Mouse (Mus musculus): ENCODE measurements around the gene Washc2. TPM values are rescaled to one million over a fixed set of nuclear protein-coding genes. Genes with fewer than 3 reads are reported as not detected.
"Not testable (repeated sequence)": the region's sequence is repeated elsewhere in the genome, so short reads cannot be mapped to it uniquely, and the experiment has no call there.

The Washc2 gene
- polyA plus RNA-seq (2016; fragmentation: Nextera tagmentation; extraction: Ambion mirVana), result 47.1 and 52.7 TPM in 2 replicates

- WGBS, result under 1% methylated on average over 51 of the region's 51 CpGs
- H3K27ac ChIP-seq, result peak within 1 kb of the TSS; percentile 86
- peak; percentile 99 for DNase-seq (ENCODE audit: low spot score)
Measured at GRCm38 (mm10) chr6:116207729-116208534, at the start of gene Washc2. Gene Washc2, plus strand, starts transcription at chr6:116208038.

DNA sequence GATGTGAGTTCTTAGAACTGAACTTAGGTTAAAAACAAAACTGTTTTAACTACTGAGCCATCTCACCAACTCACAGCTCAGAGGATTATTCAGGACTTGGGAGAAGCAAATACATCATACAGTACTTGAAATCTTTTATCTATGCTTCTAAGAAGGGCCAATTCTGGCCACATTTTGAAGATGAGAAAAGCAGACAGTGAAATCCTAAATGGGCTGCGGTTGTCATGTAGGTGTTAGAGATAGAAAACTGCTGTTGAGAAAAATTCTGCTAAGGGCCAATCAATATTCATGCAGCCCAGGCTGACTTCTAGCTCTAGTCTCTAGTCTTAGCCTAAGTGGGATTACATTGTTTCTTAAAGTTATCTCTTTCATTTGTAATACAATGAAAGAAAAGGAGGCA lies 41.5 kb upstream of the Washc2 start:
- Histone ChIP-seq H3K27ac (no peak overlapping the region), H3K36me3 (peaks cover 19% of the 10 kb centered on the region), H3K4me1 (no peaks in the 10 kb centered on the region), H3K9me3 (replicated peaks) (no peaks in the 10 kb centered on the region), H3K4me3 (no peak overlapping the region), H3K27me3 (ENCODE audit: low read depth, poor library complexity, severe bottlenecking) (no peaks in the 10 kb centered on the region)
- WGBS, result 96% methylated on average over 1 of the region's 1 CpGs
- no peak for DNase-seq (ENCODE audit: low spot score)

More at GRCm38 (mm10) chr6:116207729-116208534, at the start of gene Washc2:
- no peaks in the 10 kb centered on the region for H3K27me3 ChIP-seq (ENCODE audit: low read depth, poor library complexity, severe bottlenecking)
- H3K4me3 ChIP-seq, result peak within 1 kb of the TSS; percentile 84
- H3K4me1 ChIP-seq, result peaks cover 20% of the 10 kb centered on the region
- H3K9me3 ChIP-seq (replicated peaks), result no peaks in the 10 kb centered on the region
- peaks cover 28% of the 10 kb centered on the region for H3K36me3 ChIP-seq

GRCm38 (mm10) chr6:116173511-116174099 lies 34.2 kb upstream of the Washc2 start:
- not testable (repeated sequence) for H3K4me1 ChIP-seq; H3K9me3 ChIP-seq (replicated peaks); H3K27ac ChIP-seq; DNase-seq (ENCODE audit: low spot score); H3K27me3 ChIP-seq (ENCODE audit: low read depth, poor library complexity, severe bottlenecking); H3K4me3 ChIP-seq
- WGBS, result 71% methylated on average over 37 of the region's 37 CpGs
- peaks cover 18% of the 10 kb centered on the region for H3K36me3 ChIP-seq

- Histone ChIP-seq H3K27me3 (ENCODE audit: low read depth, poor library complexity, severe bottlenecking) (no peaks in the 10 kb centered on the region), H3K4me3 (no peak overlapping the region), H3K9me3 (replicated peaks) (no peaks in the 10 kb centered on the region), H3K27ac (no peak overlapping the region), H3K4me1 (no peaks in the 10 kb centered on the region), H3K36me3 (peaks cover 40% of the 10 kb centered on the region)
- WGBS, result 89% methylated on average over 2 of the region's 2 CpGs
- DNase-seq (ENCODE audit: low spot score), result no peak
Measured at GRCm38 (mm10) chr6:116178376-116178775, 29.5 kb upstream of the Washc2 start.

GRCm38 (mm10) chr6:116180731-116181130 lies 27.1 kb upstream of the Washc2 start:
- H3K4me3 ChIP-seq, result no peak overlapping the region
- no peaks in the 10 kb centered on the region for H3K27me3 ChIP-seq (ENCODE audit: low read depth, poor library complexity, severe bottlenecking)
- peaks cover 49% of the 10 kb centered on the region for H3K36me3 ChIP-seq
- no peaks in the 10 kb centered on the region for H3K9me3 ChIP-seq (replicated peaks)
- 72% methylated on average over 3 of the region's 3 CpGs for WGBS
- no peaks in the 10 kb centered on the region for H3K4me1 ChIP-seq
- H3K27ac ChIP-seq, result no peak overlapping the region
- no peak for DNase-seq (ENCODE audit: low spot score)

GRCm38 (mm10) chr6:116183509-116183908 lies 24.3 kb upstream of the Washc2 start:
- Histone ChIP-seq H3K27ac (no peak overlapping the region), H3K36me3 (peaks cover 38% of the 10 kb centered on the region), H3K4me3 (no peak overlapping the region), H3K4me1 (no peaks in the 10 kb centered on the region), H3K27me3 (ENCODE audit: low read depth, poor library complexity, severe bottlenecking) (no peaks in the 10 kb centered on the region), H3K9me3 (replicated peaks) (no peaks in the 10 kb centered on the region)
- DNase-seq (ENCODE audit: low spot score), result no peak
- WGBS, result 88% methylated on average over 5 of the region's 5 CpGs

DNA sequence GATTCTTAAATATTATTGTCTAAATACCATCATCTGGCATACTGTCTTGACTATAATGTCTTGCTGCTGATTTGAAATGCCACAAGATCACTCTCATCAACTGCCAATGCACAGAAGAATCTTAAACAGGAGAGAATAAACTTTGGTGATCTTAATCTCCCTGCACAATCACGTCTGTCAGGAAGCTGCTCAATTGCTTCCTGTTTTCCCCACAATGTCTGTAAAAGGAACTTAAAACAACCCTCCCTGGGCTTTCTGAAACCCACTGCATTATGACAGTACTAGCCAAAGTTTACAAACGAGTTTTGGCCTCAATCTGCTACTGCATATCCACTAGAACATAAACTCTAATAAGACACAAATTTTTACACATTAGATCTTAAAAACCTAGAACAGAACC lies 21.4 kb upstream of the Washc2 start:
- DNase-seq (ENCODE audit: low spot score), result no peak
- Histone ChIP-seq H3K36me3 (peaks cover 20% of the 10 kb centered on the region), H3K27me3 (ENCODE audit: low read depth, poor library complexity, severe bottlenecking) (no peaks in the 10 kb centered on the region), H3K27ac (no peak overlapping the region), H3K4me1 (no peaks in the 10 kb centered on the region), H3K9me3 (replicated peaks) (no peaks in the 10 kb centered on the region), H3K4me3 (no peak overlapping the region)
- WGBS, result 46% methylated on average over 2 of the region's 2 CpGs

GRCm38 (mm10) chr6:116189417-116189816 lies 18.4 kb upstream of the Washc2 start:
- WGBS, result 81% methylated on average over 1 of the region's 1 CpGs
- Histone ChIP-seq H3K36me3 (peaks cover 12% of the 10 kb centered on the region), H3K4me1 (peaks cover 19% of the 10 kb centered on the region; the same call in 1 of the 2 replicates), H3K27ac (no peak overlapping the region), H3K4me3 (no peak overlapping the region), H3K9me3 (replicated peaks) (no peaks in the 10 kb centered on the region), H3K27me3 (ENCODE audit: low read depth, poor library complexity, severe bottlenecking) (no peaks in the 10 kb centered on the region)
- no peak for DNase-seq (ENCODE audit: low spot score)

DNA sequence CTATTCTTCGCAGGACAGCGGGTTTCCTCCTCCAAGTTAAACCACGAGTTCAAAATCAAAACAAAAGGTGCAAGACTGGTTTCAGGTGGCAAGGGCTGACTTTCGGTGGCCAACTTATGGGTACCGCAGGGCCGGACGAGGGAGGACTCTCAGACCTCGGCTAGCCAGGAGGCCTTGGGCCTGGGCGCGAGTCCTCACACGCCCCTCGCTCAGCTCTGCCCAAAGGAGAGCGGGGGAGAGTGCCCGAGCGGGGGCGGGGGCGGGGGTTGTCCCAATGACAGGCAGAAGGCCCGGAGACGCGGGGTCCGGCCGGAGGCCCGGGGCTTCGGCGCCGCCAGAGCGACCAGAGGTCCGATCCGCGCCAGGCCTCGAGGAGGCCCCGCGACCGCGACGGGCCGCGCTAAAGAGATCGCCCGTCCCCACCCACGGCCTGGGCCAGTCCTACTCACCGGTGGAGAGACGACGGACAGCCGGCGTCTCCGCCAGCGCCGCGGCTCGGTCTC lies 15.0 kb upstream of the Washc2 start:
- H3K9me3 ChIP-seq (replicated peaks), result no peaks in the 10 kb centered on the region
- peak overlapping the region; percentile 94 for H3K27ac ChIP-seq
- no peaks in the 10 kb centered on the region for H3K27me3 ChIP-seq (ENCODE audit: low read depth, poor library complexity, severe bottlenecking)
- H3K4me3 ChIP-seq, result peak overlapping the region; percentile 96
- peaks cover 19% of the 10 kb centered on the region; the same call in 1 of the 2 replicates for H3K4me1 ChIP-seq
- peak; percentile 82 for DNase-seq (ENCODE audit: low spot score)
- no peaks in the 10 kb centered on the region; the same call in 1 of the 2 replicates for H3K36me3 ChIP-seq
- WGBS, result under 1% methylated on average over 49 of the region's 51 CpGs

DNA sequence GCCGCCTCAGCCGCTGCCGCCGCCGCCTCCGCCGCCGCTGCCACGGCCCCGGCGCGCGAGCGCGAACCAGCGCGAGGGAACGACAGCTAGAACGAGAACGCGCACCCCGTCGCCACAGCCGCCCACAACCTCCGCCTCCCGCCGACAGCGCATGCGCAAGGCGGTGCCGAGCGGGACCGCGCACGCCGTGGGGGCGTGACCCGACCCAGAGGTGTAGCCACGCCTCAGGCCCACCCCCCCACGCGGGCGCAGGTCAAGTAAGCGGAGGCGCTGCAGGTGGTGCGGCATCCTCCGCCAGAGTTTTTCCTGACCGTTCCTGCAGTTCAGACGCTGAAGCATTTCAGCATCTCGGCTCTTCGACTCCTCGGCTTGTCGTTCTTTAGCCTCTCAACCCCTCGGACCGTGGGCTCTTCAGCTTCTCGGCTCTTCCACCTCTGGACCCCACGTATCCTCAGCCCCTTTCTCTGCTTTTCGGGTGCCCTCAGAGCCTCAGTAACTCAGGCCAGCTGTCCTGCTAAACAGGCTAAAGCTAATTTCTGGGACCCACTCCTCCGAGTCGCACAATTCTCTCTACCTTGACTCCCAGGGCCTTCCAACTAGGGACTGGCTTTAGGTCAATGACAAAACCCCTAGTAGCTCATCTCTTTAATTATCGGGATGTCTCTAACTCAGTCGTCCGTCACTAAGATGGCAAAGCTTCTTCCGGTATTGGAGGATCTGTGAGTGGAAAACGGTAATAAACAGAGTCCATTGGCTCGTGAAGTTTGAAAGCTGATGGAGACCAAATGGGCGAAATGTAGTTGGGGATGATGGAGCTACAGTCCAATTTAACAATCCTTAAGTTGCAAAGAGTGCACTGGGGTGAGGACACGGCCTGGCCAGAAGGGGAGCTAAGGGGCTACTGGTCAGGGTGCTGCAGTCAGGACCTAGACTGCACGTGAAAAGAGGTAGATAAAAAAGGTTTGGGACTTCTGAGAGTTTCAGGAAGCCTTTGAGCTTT lies 14.1 kb upstream of the Washc2 start, which contains the start of gene Tmcc1:
Tmcc1 (minus strand) TSS at position 93 of the 1,000 bp plus-strand sequence.
- under 1% methylated on average over 68 of the region's 68 CpGs for WGBS
- peak within 1 kb of the TSS; percentile 94 for H3K27ac ChIP-seq
- peak within 1 kb of the TSS; percentile 96 for H3K4me3 ChIP-seq
- no peaks in the 10 kb centered on the region; the same call in 1 of the 2 replicates for H3K36me3 ChIP-seq
- DNase-seq (ENCODE audit: low spot score), result peak; percentile 99
- H3K27me3 ChIP-seq (ENCODE audit: low read depth, poor library complexity, severe bottlenecking), result no peaks in the 10 kb centered on the region
- peaks cover 19% of the 10 kb centered on the region; the same call in 1 of the 2 replicates for H3K4me1 ChIP-seq
- H3K9me3 ChIP-seq (replicated peaks), result no peaks in the 10 kb centered on the region

DNA sequence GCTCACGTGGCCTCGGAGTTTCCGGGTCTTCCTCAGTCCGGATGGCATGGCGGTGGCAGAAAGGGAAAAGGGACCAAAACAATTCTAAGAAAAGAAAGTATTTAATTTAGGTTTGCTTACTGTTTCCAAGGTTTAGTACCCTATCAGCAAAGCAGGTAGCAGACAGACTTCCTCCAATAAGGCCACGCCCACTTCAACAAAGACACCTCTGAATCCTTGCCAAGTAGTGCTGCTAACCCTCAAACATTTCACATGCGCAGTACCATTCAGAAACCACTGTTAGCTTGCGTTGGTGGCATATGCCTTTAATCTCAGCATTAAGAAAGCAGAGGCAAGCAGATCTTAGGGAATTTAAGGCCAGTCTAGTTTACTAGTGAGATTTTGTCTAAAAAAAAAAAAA lies 12.0 kb upstream of the Washc2 start:
- Histone ChIP-seq H3K36me3 (no peaks in the 10 kb centered on the region), H3K27me3 (ENCODE audit: low read depth, poor library complexity, severe bottlenecking) (no peaks in the 10 kb centered on the region), H3K9me3 (replicated peaks) (no peaks in the 10 kb centered on the region), H3K27ac (no peak overlapping the region), H3K4me3 (no peak overlapping the region), H3K4me1 (peaks cover 19% of the 10 kb centered on the region; the same call in 1 of the 2 replicates)
- DNase-seq (ENCODE audit: low spot score), result no peak
- 66% methylated on average over 8 of the region's 8 CpGs for WGBS

GRCm38 (mm10) chr6:116198173-116198572 lies 9.7 kb upstream of the Washc2 start:
- H3K4me1 ChIP-seq, result peaks cover 7% of the 10 kb centered on the region; the same call in 1 of the 2 replicates
- no peak overlapping the region for H3K4me3 ChIP-seq
- no peaks in the 10 kb centered on the region for H3K36me3 ChIP-seq
- no peak for DNase-seq (ENCODE audit: low spot score)
- WGBS, result 46% methylated on average over 3 of the region's 3 CpGs
- no peaks in the 10 kb centered on the region for H3K9me3 ChIP-seq (replicated peaks)
- no peaks in the 10 kb centered on the region for H3K27me3 ChIP-seq (ENCODE audit: low read depth, poor library complexity, severe bottlenecking)
- H3K27ac ChIP-seq, result no peak overlapping the region
